Mouse (Mus musculus): ENCODE measurements around the gene Prrg2.

The Prrg2 gene

GRCm38 (mm10) chr7:45008411-45008810 is 54.1 kb downstream of the Prrg2 start:
- no peak for DNase-seq (ENCODE audit: low spot score)

DNA sequence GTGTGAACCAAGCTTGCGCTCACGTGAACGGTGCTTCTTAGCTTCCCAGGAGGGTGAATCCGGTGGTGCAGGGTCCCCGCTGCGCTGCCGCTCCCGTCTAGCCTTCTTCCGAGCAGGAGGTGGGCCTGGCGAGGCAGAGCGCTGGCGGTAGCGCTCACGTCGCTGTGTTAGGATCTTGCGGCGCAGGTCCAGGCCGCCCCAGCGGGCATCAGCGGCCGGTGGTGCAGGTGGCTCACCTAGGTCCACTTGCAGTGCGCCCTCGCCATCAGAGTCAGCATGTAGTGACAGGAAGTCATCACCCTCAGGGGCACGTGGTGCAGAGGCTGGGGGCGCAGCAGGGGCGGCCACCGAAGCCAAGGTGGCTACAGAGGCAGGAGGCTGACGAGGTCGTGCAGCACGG is 54.6 kb downstream of the Prrg2 start:
- DNase-seq (ENCODE audit: low spot score), result no peak

- DNase-seq (ENCODE audit: low spot score), result no peak
Measured at GRCm38 (mm10) chr7:45007141-45007540, 55.3 kb downstream of the Prrg2 start.

DNA sequence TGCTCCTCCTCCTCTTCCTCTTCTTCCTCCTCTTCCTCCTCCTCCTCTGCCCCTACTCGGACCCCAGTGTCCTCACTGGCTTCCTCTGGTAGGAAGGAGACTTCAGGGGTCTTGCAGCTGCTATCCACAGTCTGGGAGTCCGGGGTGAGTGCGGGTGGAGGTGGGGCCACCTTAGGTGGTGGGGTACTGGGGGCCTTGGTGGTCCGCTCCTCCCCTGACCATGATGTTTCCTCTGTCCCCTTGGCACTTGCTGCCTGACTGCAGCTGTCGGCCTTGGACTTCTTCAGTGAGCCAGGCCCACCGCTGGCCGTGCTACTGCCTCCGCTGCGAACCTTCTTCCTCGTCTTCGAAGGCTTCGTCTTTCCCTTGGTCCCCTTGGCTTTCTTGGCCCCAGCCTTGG is 56.0 kb downstream of the Prrg2 start:
- DNase-seq (ENCODE audit: low spot score), result no peak

GRCm38 (mm10) chr7:45005321-45005992 is 57.0 kb downstream of the Prrg2 start:
- DNase-seq (ENCODE audit: low spot score), result no peak

GRCm38 (mm10) chr7:45004546-45004945 is 57.9 kb downstream of the Prrg2 start:
- no peak for DNase-seq (ENCODE audit: low spot score)

Measured in left cerebral cortex, adult 11 months (tissue).